Mouse (Mus musculus) bone marrow macrophage, adult 2 months (primary cell): ENCODE data around the gene Gng7.

Experiments
- CTCF ChIP-seq: IDR thresholded peaks from 2 replicates; pipeline ENCODE4 v1.5.1; 2012; ENCODE audit warnings: low read depth, mild to moderate bottlenecking, low read length, moderate library complexity
- POLR2A ChIP-seq: IDR thresholded peaks from 2 replicates; pipeline ENCODE4 v1.6.1; 2012; ENCODE audit warnings: mild to moderate bottlenecking, low read depth, low read length, borderline replicate concordance

DNA sequence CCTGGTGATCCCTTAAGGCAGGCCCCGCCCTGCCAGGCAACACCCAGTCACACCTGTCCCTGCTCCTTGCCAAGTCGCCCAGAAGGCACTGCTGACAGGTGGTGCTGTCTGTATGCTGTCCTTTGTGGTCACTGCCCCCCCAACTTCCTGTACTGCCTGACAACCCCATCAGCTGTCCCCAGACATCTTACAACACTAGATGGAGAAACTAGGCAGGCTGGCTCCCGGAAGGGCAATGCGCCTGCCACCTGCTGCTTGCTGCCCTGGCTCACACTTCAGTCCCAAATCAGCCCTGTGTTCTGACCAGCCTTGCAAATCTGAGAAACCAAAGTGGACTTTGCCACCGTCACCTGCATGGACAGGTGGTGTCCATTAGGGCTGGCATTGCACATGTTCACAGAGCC, 100.5 kb downstream of the Gng7 start:
- TF ChIP-seq POLR2A (no peak), CTCF (no peak)
